Mouse (Mus musculus): ENCODE data around the gene Unc45a.

GRCm38 (mm10) chr7:80310771-80311170 lies 30.0 kb downstream of the Unc45a start:
- TF ChIP-seq MAZ (IDR thresholded peaks at IDR 0.05; ENCODE audit: low read depth, low read length) (no peak), ETS1 (conservative IDR thresholded peaks at IDR 0.05; ENCODE audit: low read depth, low read length) (no peak), MAFK (IDR thresholded peaks at IDR 0.05; ENCODE audit: insufficient replicate concordance, low read length) (no peak), MEF2A (IDR thresholded peaks at IDR 0.05; ENCODE audit: borderline replicate concordance, low read depth, low read length) (no peak), CTCF (conservative IDR thresholded peaks at IDR 0.05 in 1 of 2, IDR thresholded peaks at IDR 0.05 in 1 of 2; ENCODE audit: low read depth in 2 of 2, low read length in 2 of 2) (no peak), POLR2A (IDR thresholded peaks at IDR 0.05; ENCODE audit: low read depth, low read length) (no peak)
